14 mouse cellular contexts compared by ENCODE assay signal in genomic region chr12:61989471-61989870, GRCm38 (mm10).
DNase-seq lines count a peak whose midpoint lies in the region.
"Had no signal": no experiment of that assay in that cellular context is flagged by ENCODE, and none has a peak within 500 bp of the region (broad histone marks: within the 10 kb centered on the region; RNA-seq: fewer than 3 reads in every experiment).

No protein-coding gene starts in this region.

- peak; percentile 5 to 21 for DNase-seq in cerebellum, postnatal 25 days
- DNase-seq in cerebellum, adult 11-12 months, result no peak
- peak; percentile 5 for DNase-seq in layer of hippocampus, adult 9-11 months
- no peak for DNase-seq in layer of hippocampus, postnatal 36 days
- DNase-seq in right cerebral cortex, postnatal 10 days (ENCODE audit: low spot score in 2 of 2), result peak; percentile 22 to 25
- DNase-seq in right cerebral cortex, postnatal 4 days, result no peak
- DNase-seq in brain, embryonic 18.5 days (ENCODE audit: low read depth, low spot score), result peak; percentile 4
- no peak for DNase-seq in c-Kit-positive CD71-positive TER-119-positive erythroid progenitor cells, embryonic 14.5 days (ENCODE audit: low spot score)
- DNase-seq: adrenal gland, postnatal 25 days; cerebellum, adult 9-10 months; heart, adult 2 months; kidney, adult 18-20 months; kidney, postnatal 36 days; lung, postnatal 4 days had no signal

Comparison
In these comparisons a context has a peak if more than half of its experiments do, and no peak if none do; other contexts are left out.
1. DNase-seq: peak in cerebellum, postnatal 25 days (2 of 2), layer of hippocampus, adult 9-11 months (single experiment), right cerebral cortex, postnatal 10 days (2 of 2) and brain, embryonic 18.5 days (single experiment); none in cerebellum, adult 11-12 months (single experiment), layer of hippocampus, postnatal 36 days (0 of 2), right cerebral cortex, postnatal 4 days (single experiment) and c-Kit-positive CD71-positive TER-119-positive erythroid progenitor cells, embryonic 14.5 days (single experiment).